Mouse (Mus musculus) intestine, postnatal 0 days (tissue): Measurements from ENCODE around the gene Luc7l3. TPM values are rescaled to one million over a fixed set of nuclear protein-coding genes. Genes with fewer than 3 reads are reported as not detected.

Experiments
- ATAC-seq: fragments of 200-750 bp; cut with Nextera tagmentation; 2 replicates; pipeline ENCODE4 v1.8.0; 2017; ENCODE audit warnings: mild to moderate bottlenecking, moderate TSS enrichment, moderate library complexity
- H3K27ac ChIP-seq: fragments of 300-500 bp; sonication (generic); 2 replicates; pipeline ENCODE4 v1.5.1; 2014; ENCODE audit warnings: mild to moderate bottlenecking, low read depth, low read length, moderate library complexity
- H3K27me3 ChIP-seq: fragments of 300-500 bp; sonication (generic); replicated peaks from 2 replicates; pipeline ENCODE4 v1.6.1; 2014; ENCODE audit warnings: low read length, mixed read lengths; ENCODE audit not compliant: control insufficient read depth, insufficient read depth
- H3K36me3 ChIP-seq: fragments of 300-500 bp; sonication (generic); 2 replicates; pipeline ENCODE4 v1.6.1; 2014; ENCODE audit warnings: mild to moderate bottlenecking, moderate library complexity; ENCODE audit not compliant: control insufficient read depth, insufficient read depth
- H3K4me1 ChIP-seq: fragments of 300-500 bp; sonication (generic); replicated peaks from 2 replicates; pipeline ENCODE4 v1.6.1; 2014; ENCODE audit warnings: antibody characterized with exemption, low read length, mixed read lengths; ENCODE audit not compliant: control insufficient read depth, insufficient read depth
- H3K4me2 ChIP-seq: fragments of 300-500 bp; sonication (generic); replicated peaks from 2 replicates; pipeline ENCODE4 v1.6.1; 2014; ENCODE audit warnings: low read depth, mild to moderate bottlenecking, moderate library complexity
- H3K4me3 ChIP-seq: fragments of 300-500 bp; sonication (generic); 2 replicates; pipeline ENCODE4 v1.5.1; 2014; ENCODE audit warnings: low read depth, low read length
- H3K9ac ChIP-seq: fragments of 300-500 bp; sonication (generic); 2 replicates; pipeline ENCODE4 v1.6.1; 2014; ENCODE audit warnings: mild to moderate bottlenecking, low read depth, low read length
- H3K9me3 ChIP-seq: fragments of 300-500 bp; sonication (generic); 2 replicates; pipeline ENCODE4 v1.6.1; 2016; ENCODE audit warnings: mixed run types; ENCODE audit not compliant: control insufficient read depth
- CTCF ChIP-seq: sonication (generic); IDR thresholded peaks from 2 replicates; pipeline ENCODE4 v1.5.1; 2016; ENCODE audit warnings: low read depth, mild to moderate bottlenecking, control low read depth, antibody characterized with exemption, moderate library complexity
- WGBS: fragments of 180-500 bp; shearing (Covaris S2); extraction: QIAGEN DNeasy Blood & Tissue Kit; methylation state at CpG from one replicate; pipeline ENCODE4 v1.1.7; 2014; 5-methylcytosine and 5-hydroxymethylcytosine counted together
- polyA plus RNA-seq: library from polyadenylated mRNA; unstranded; fragments of >200 nt; fragmentation: Nextera tagmentation; extraction: Ambion mirVana; gene quantifications from 2 replicates; pipeline ENCODE4 v1.2.1, GENCODE M21; 2015

The Luc7l3 gene
- polyA plus RNA-seq, 1 experiment from 2014 or later: 52.4 TPM

- no peaks in the 10 kb centered on the region; the same call in 1 of the 2 replicates for H3K4me1 ChIP-seq
- TF ChIP-seq CTCF: no peak
- 51% methylated on average over 9 of the region's 9 CpGs for WGBS
Observed at GRCm38 (mm10) chr11:94244385-94244784, 77.4 kb downstream of the Luc7l3 start.

GRCm38 (mm10) chr11:94243422-94244180 is 78.2 kb downstream of the Luc7l3 start:
- H3K27me3 ChIP-seq: no peaks in the 10 kb centered on the region
- H3K4me2 ChIP-seq: peak overlapping the region; percentile 63
- WGBS: 50% methylated on average over 15 of the region's 15 CpGs
- no peaks in the 10 kb centered on the region; the same call in 1 of the 2 replicates for H3K4me1 ChIP-seq
- ATAC-seq: no peak
- no peak for TF ChIP-seq CTCF
- no peaks in the 10 kb centered on the region for H3K36me3 ChIP-seq
- H3K9ac ChIP-seq: no peak overlapping the region
- H3K9me3 ChIP-seq: no peaks in the 10 kb centered on the region
- no peak overlapping the region for H3K27ac ChIP-seq
- no peak overlapping the region; the same call in 1 of the 2 replicates for H3K4me3 ChIP-seq

More at GRCm38 (mm10) chr11:94244385-94244784, 77.4 kb downstream of the Luc7l3 start:
- Histone ChIP-seq H3K36me3 (no peaks in the 10 kb centered on the region), H3K9ac (no peak overlapping the region), H3K4me2 (no peak overlapping the region), H3K27ac (no peak overlapping the region), H3K4me3 (no peak overlapping the region), H3K9me3 (no peaks in the 10 kb centered on the region), H3K27me3 (no peaks in the 10 kb centered on the region)
- ATAC-seq: no peak

DNA sequence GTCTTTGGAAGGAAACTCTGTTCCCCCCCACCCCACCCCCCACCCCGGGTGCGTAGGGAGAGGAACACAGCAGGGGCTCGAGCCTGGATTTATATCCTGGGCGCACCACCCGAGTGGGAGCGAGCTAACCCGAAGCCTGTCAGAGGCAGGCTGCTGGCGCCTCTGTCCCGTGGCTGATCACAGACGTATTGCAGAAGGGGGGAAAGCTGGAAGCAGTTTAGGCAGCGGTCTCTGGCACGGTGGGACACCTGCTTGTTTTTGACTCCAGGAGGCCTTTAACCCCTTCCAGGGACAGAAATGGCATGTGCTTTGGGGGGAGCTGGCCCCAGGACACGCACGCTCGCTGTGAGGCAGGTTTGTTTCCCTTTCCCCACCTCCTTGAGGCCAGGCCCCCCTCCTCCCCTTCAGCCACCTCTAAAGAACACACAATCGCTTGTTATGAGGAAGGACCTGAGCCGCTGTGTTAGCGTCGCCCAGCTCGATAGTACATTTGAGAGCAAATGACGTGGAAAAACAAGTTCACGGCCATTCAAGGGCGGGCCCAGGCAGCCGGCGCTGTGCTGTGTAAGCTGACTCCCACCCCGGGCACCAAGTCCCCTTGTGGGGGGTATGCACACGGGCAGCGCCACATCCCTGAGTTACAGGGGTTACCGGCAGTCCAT is 78.9 kb downstream of the Luc7l3 start:
- ATAC-seq: 0 out of 2 replicates have a peak, but pooled peaks have one; percentile 25
- peak overlapping the region; percentile 4; the same call in 1 of the 2 replicates for H3K4me3 ChIP-seq
- H3K27me3 ChIP-seq: no peaks in the 10 kb centered on the region
- H3K9me3 ChIP-seq: no peaks in the 10 kb centered on the region
- H3K4me1 ChIP-seq: no peaks in the 10 kb centered on the region; the same call in 1 of the 2 replicates
- TF ChIP-seq CTCF: no peak
- H3K36me3 ChIP-seq: no peaks in the 10 kb centered on the region
- 16% methylated on average over 29 of the region's 29 CpGs for WGBS
- H3K27ac ChIP-seq: no peak overlapping the region; the same call in 1 of the 2 replicates
- no peak overlapping the region for H3K9ac ChIP-seq
- peak overlapping the region; percentile 63 for H3K4me2 ChIP-seq

GRCm38 (mm10) chr11:94239706-94240105 is 82.1 kb downstream of the Luc7l3 start:
- no peak for TF ChIP-seq CTCF
- no peak overlapping the region for H3K27ac ChIP-seq
- no peak overlapping the region for H3K4me2 ChIP-seq
- H3K36me3 ChIP-seq: no peaks in the 10 kb centered on the region
- no peaks in the 10 kb centered on the region for H3K27me3 ChIP-seq
- 50% methylated on average over 9 of the region's 9 CpGs for WGBS
- no peaks in the 10 kb centered on the region for H3K9me3 ChIP-seq
- H3K9ac ChIP-seq: no peak overlapping the region
- no peak for ATAC-seq
- H3K4me1 ChIP-seq: no peaks in the 10 kb centered on the region; the same call in 1 of the 2 replicates
- no peak overlapping the region for H3K4me3 ChIP-seq

- ATAC-seq: no peak
- no peak overlapping the region for H3K27ac ChIP-seq
- WGBS: 92% methylated on average over 8 of the region's 8 CpGs
- H3K4me1 ChIP-seq: no peaks in the 10 kb centered on the region; the same call in 1 of the 2 replicates
- TF ChIP-seq CTCF: no peak
- H3K27me3 ChIP-seq: no peaks in the 10 kb centered on the region
- H3K9me3 ChIP-seq: no peaks in the 10 kb centered on the region
- no peak overlapping the region for H3K9ac ChIP-seq
- no peak overlapping the region for H3K4me3 ChIP-seq
- H3K36me3 ChIP-seq: no peaks in the 10 kb centered on the region
- no peak overlapping the region for H3K4me2 ChIP-seq
Observed at GRCm38 (mm10) chr11:94238786-94239185, 83.0 kb downstream of the Luc7l3 start.

Other genes starting within 250 kb of the Luc7l3 start
- 69.4 and 71.8 TPM in 2 replicates for gene Tob1, start 110.5 kb downstream of the Luc7l3 start, polyA plus RNA-seq
- 0.50 and 0.66 TPM in 2 replicates for gene Wfikkn2, start 76.0 kb downstream of the Luc7l3 start, polyA plus RNA-seq
- gene Gm21885, start 40.1 kb downstream of the Luc7l3 start, polyA plus RNA-seq: 92.5 and 139 TPM in 2 replicates
- 18.0 and 19.6 TPM in 2 replicates for gene Ankrd40, start 6.0 kb upstream of the Luc7l3 start, polyA plus RNA-seq
- gene Abcc3, start 71.0 kb upstream of the Luc7l3 start, polyA plus RNA-seq: 3.2 and 3.9 TPM in 2 replicates
- gene Cacna1g, start 152.2 kb upstream of the Luc7l3 start, polyA plus RNA-seq: 1.2 and 1.4 TPM in 2 replicates
- gene Spata20, start 164.2 kb upstream of the Luc7l3 start, polyA plus RNA-seq: not detected in 2 replicates
- gene Epn3, start 178.0 kb upstream of the Luc7l3 start, polyA plus RNA-seq: 0.55 and 1.0 TPM in 2 replicates
- 0.94 and 1.7 TPM in 2 replicates for gene Mycbpap, start 199.8 kb upstream of the Luc7l3 start, polyA plus RNA-seq
- 1.2 and 1.8 TPM in 2 replicates for gene Rsad1, start 227.3 kb upstream of the Luc7l3 start, polyA plus RNA-seq
- 1.9 and 3.3 TPM in 2 replicates for gene Chad, start 243.1 kb upstream of the Luc7l3 start, polyA plus RNA-seq